Mouse (Mus musculus): ENCODE data around the gene Aldoc. TPM values are rescaled to one million over a fixed set of nuclear protein-coding genes. Genes with fewer than 3 reads are reported as not detected.
"Not testable (repeated sequence)": the region's sequence is repeated elsewhere in the genome, so short reads cannot be mapped to it uniquely, and the experiment has no call there.

Gene Aldoc
- 2,621 and 2,670 TPM in 2 replicates for polyA plus RNA-seq (2012; rRNA removed)

GRCm38 (mm10) chr11:78322860-78323259 is at the start of gene Aldoc:
TSS of gene Aldoc (plus strand) at chr11:78322968.
- H3K4me3 ChIP-seq (replicated peaks; ENCODE audit: insufficient read depth, low read depth, low read length): peak within 1 kb of the TSS; percentile 85
- WGBS: 11% methylated on average over 15 of the region's 15 CpGs
- H3K27ac ChIP-seq (ENCODE audit: insufficient read depth, low read length): peak within 1 kb of the TSS; percentile 68
- peak; percentile 89 to 94 for DNase-seq
- peaks cover 8% of the 10 kb centered on the region for H3K4me1 ChIP-seq (ENCODE audit: control insufficient read depth, insufficient read depth, low read length)
- TF ChIP-seq CTCF (IDR thresholded peaks at IDR 0.05; ENCODE audit: borderline replicate concordance, insufficient read depth, low read depth, low read length) (no peak), POLR2A (IDR thresholded peaks at IDR 0.05; ENCODE audit: borderline replicate concordance, insufficient read depth, low read length) (peak; percentile 76)
- H3K27me3 ChIP-seq (ENCODE audit: control insufficient read depth, insufficient read depth, low read length): no peaks in the 10 kb centered on the region

- WGBS: 100% methylated on average over 1 of the region's 1 CpGs
- TF ChIP-seq POLR2A (IDR thresholded peaks at IDR 0.05; ENCODE audit: borderline replicate concordance, insufficient read depth, low read length): no peak
- TF ChIP-seq CTCF (IDR thresholded peaks at IDR 0.05; ENCODE audit: borderline replicate concordance, insufficient read depth, low read depth, low read length): no peak
Measured at GRCm38 (mm10) chr11:78275596-78275995, 47.2 kb upstream of the Aldoc start.

GRCm38 (mm10) chr11:78276169-78276568 is 46.6 kb upstream of the Aldoc start:
- DNase-seq; H3K4me3 ChIP-seq (replicated peaks; ENCODE audit: insufficient read depth, low read depth, low read length); H3K27me3 ChIP-seq (ENCODE audit: control insufficient read depth, insufficient read depth, low read length); H3K4me1 ChIP-seq (ENCODE audit: control insufficient read depth, insufficient read depth, low read length); H3K27ac ChIP-seq (ENCODE audit: insufficient read depth, low read length): not testable (repeated sequence)
- 94% methylated on average over 4 of the region's 4 CpGs for WGBS
- 0 out of 2 replicates have a peak, but pooled peaks have one; percentile 2 for TF ChIP-seq CTCF (IDR thresholded peaks at IDR 0.05; ENCODE audit: borderline replicate concordance, insufficient read depth, low read depth, low read length)

More at GRCm38 (mm10) chr11:78275596-78275995, 47.2 kb upstream of the Aldoc start:
- H3K27ac ChIP-seq (ENCODE audit: insufficient read depth, low read length): no peak overlapping the region
- DNase-seq: no peak
- H3K4me1 ChIP-seq (ENCODE audit: control insufficient read depth, insufficient read depth, low read length): no peaks in the 10 kb centered on the region
- H3K4me3 ChIP-seq (replicated peaks; ENCODE audit: insufficient read depth, low read depth, low read length): no peak overlapping the region
- no peaks in the 10 kb centered on the region for H3K27me3 ChIP-seq (ENCODE audit: control insufficient read depth, insufficient read depth, low read length)

- no peak for TF ChIP-seq POLR2A (IDR thresholded peaks at IDR 0.05; ENCODE audit: borderline replicate concordance, insufficient read depth, low read length)
- no peak for TF ChIP-seq CTCF (IDR thresholded peaks at IDR 0.05; ENCODE audit: borderline replicate concordance, insufficient read depth, low read depth, low read length)
- no peak for DNase-seq
- H3K4me1 ChIP-seq (ENCODE audit: control insufficient read depth, insufficient read depth, low read length): no peaks in the 10 kb centered on the region
- H3K4me3 ChIP-seq (replicated peaks; ENCODE audit: insufficient read depth, low read depth, low read length): no peak overlapping the region
- no peak overlapping the region for H3K27ac ChIP-seq (ENCODE audit: insufficient read depth, low read length)
- no peaks in the 10 kb centered on the region for H3K27me3 ChIP-seq (ENCODE audit: control insufficient read depth, insufficient read depth, low read length)
- WGBS: 88% methylated on average over 7 of the region's 7 CpGs
Measured at GRCm38 (mm10) chr11:78278853-78279252, 43.9 kb upstream of the Aldoc start.

- Histone ChIP-seq H3K27ac (ENCODE audit: insufficient read depth, low read length) (no peak overlapping the region), H3K27me3 (ENCODE audit: control insufficient read depth, insufficient read depth, low read length) (no peaks in the 10 kb centered on the region), H3K4me3 (replicated peaks; ENCODE audit: insufficient read depth, low read depth, low read length) (no peak overlapping the region), H3K4me1 (ENCODE audit: control insufficient read depth, insufficient read depth, low read length) (no peaks in the 10 kb centered on the region)
- no peak for DNase-seq
- 72% methylated on average over 4 of the region's 4 CpGs for WGBS
- no peak for TF ChIP-seq CTCF (IDR thresholded peaks at IDR 0.05; ENCODE audit: borderline replicate concordance, insufficient read depth, low read depth, low read length)
- TF ChIP-seq POLR2A (IDR thresholded peaks at IDR 0.05; ENCODE audit: borderline replicate concordance, insufficient read depth, low read length): no peak
Measured at GRCm38 (mm10) chr11:78279586-78279985, 43.2 kb upstream of the Aldoc start.

- TF ChIP-seq CTCF (IDR thresholded peaks at IDR 0.05; ENCODE audit: borderline replicate concordance, insufficient read depth, low read depth, low read length): no peak
- H3K4me1 ChIP-seq (ENCODE audit: control insufficient read depth, insufficient read depth, low read length): no peaks in the 10 kb centered on the region
- WGBS: 85% methylated on average over 7 of the region's 7 CpGs
Measured at GRCm38 (mm10) chr11:78289146-78289763, 33.5 kb upstream of the Aldoc start.

GRCm38 (mm10) chr11:78290654-78291053 is 32.1 kb upstream of the Aldoc start, which contains the start of gene BC030499:
TSS of gene BC030499 (plus strand) at chr11:78290841.
- no peak within 1 kb of the TSS for H3K27ac ChIP-seq (ENCODE audit: insufficient read depth, low read length)
- H3K4me1 ChIP-seq (ENCODE audit: control insufficient read depth, insufficient read depth, low read length): no peaks in the 10 kb centered on the region
- no peaks in the 10 kb centered on the region for H3K27me3 ChIP-seq (ENCODE audit: control insufficient read depth, insufficient read depth, low read length)
- 87% methylated on average over 4 of the region's 4 CpGs for WGBS
- H3K4me3 ChIP-seq (replicated peaks; ENCODE audit: insufficient read depth, low read depth, low read length): no peak within 1 kb of the TSS
- TF ChIP-seq CTCF (IDR thresholded peaks at IDR 0.05; ENCODE audit: borderline replicate concordance, insufficient read depth, low read depth, low read length) (no peak), POLR2A (IDR thresholded peaks at IDR 0.05; ENCODE audit: borderline replicate concordance, insufficient read depth, low read length) (no peak)
- no peak for DNase-seq

More at GRCm38 (mm10) chr11:78289146-78289763, 33.5 kb upstream of the Aldoc start:
- H3K27ac ChIP-seq (ENCODE audit: insufficient read depth, low read length): no peak overlapping the region
- no peak for DNase-seq
- H3K27me3 ChIP-seq (ENCODE audit: control insufficient read depth, insufficient read depth, low read length): no peaks in the 10 kb centered on the region
- no peak overlapping the region for H3K4me3 ChIP-seq (replicated peaks; ENCODE audit: insufficient read depth, low read depth, low read length)

- H3K4me1 ChIP-seq (ENCODE audit: control insufficient read depth, insufficient read depth, low read length): no peaks in the 10 kb centered on the region
- H3K4me3 ChIP-seq (replicated peaks; ENCODE audit: insufficient read depth, low read depth, low read length): no peak overlapping the region
- 94% methylated on average over 6 of the region's 6 CpGs for WGBS
- no peaks in the 10 kb centered on the region for H3K27me3 ChIP-seq (ENCODE audit: control insufficient read depth, insufficient read depth, low read length)
- TF ChIP-seq CTCF (IDR thresholded peaks at IDR 0.05; ENCODE audit: borderline replicate concordance, insufficient read depth, low read depth, low read length) (no peak), POLR2A (IDR thresholded peaks at IDR 0.05; ENCODE audit: borderline replicate concordance, insufficient read depth, low read length) (no peak)
- H3K27ac ChIP-seq (ENCODE audit: insufficient read depth, low read length): no peak overlapping the region
- no peak for DNase-seq
Measured at GRCm38 (mm10) chr11:78294585-78294984, 28.2 kb upstream of the Aldoc start.
